Mouse (Mus musculus): Measurements from ENCODE around the gene Gbf1. TPM values are rescaled to one million over a fixed set of nuclear protein-coding genes. Genes with fewer than 3 reads are reported as not detected.

The Gbf1 gene
- polyA plus RNA-seq, 1 experiment = 146 TPM

GRCm38 (mm10) chr19:46132577-46132976 lies 19.7 kb upstream of the Gbf1 start:
- H3K4me1 ChIP-seq (ENCODE audit: control insufficient read depth, insufficient read depth, insufficient read length, low read length) = peaks cover 13% of the 10 kb centered on the region
- WGBS = 33% methylated on average over 6 of the region's 6 CpGs
- H3K4me3 ChIP-seq (ENCODE audit: low read depth, low read length) = no peak overlapping the region
- TF ChIP-seq CTCF (IDR thresholded peaks at IDR 0.05; ENCODE audit: extremely low read depth, insufficient read length, insufficient replicate concordance, low read depth, low read length) = no peak
- H3K27me3 ChIP-seq (ENCODE audit: control insufficient read depth, insufficient read depth, low read length) = peaks cover 31% of the 10 kb centered on the region
- H3K27ac ChIP-seq (ENCODE audit: insufficient read depth, low read depth, low read length) = no peak overlapping the region
- H3K36me3 ChIP-seq (ENCODE audit: control insufficient read depth, insufficient read depth, low read length) = no peaks in the 10 kb centered on the region

DNA sequence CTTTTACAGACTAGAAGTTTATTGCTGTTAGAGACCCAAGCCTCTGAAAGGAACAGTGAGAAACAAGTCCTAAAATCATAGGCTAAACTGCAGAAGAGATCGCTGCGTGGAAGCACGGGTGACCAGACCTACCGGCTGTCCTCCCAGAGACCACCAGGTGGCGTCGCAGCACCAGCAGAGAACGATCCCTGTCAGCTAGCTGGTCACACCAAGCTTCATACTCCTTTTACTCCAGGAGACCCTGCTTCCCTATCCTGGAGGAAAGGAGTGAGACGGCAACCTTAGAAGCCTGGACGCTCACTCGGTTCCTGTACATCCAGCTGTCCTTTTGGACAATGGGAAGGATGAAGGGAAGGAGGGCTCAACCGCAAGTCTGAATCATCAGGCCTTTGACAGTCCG lies 17.0 kb upstream of the Gbf1 start:
- WGBS = 1% methylated on average over 12 of the region's 12 CpGs
- Histone ChIP-seq H3K4me1 (ENCODE audit: control insufficient read depth, insufficient read depth, insufficient read length, low read length) (peaks cover 13% of the 10 kb centered on the region), H3K27me3 (ENCODE audit: control insufficient read depth, insufficient read depth, low read length) (peaks cover 33% of the 10 kb centered on the region), H3K4me3 (ENCODE audit: low read depth, low read length) (peak overlapping the region; percentile 59), H3K27ac (ENCODE audit: insufficient read depth, low read depth, low read length) (no peak overlapping the region), H3K36me3 (ENCODE audit: control insufficient read depth, insufficient read depth, low read length) (no peaks in the 10 kb centered on the region)
- peak; percentile 98 for TF ChIP-seq CTCF (IDR thresholded peaks at IDR 0.05; ENCODE audit: extremely low read depth, insufficient read length, insufficient replicate concordance, low read depth, low read length)
- no peak for TF ChIP-seq POLR2A (IDR thresholded peaks at IDR 0.05; ENCODE audit: low read depth, low read length)

DNA sequence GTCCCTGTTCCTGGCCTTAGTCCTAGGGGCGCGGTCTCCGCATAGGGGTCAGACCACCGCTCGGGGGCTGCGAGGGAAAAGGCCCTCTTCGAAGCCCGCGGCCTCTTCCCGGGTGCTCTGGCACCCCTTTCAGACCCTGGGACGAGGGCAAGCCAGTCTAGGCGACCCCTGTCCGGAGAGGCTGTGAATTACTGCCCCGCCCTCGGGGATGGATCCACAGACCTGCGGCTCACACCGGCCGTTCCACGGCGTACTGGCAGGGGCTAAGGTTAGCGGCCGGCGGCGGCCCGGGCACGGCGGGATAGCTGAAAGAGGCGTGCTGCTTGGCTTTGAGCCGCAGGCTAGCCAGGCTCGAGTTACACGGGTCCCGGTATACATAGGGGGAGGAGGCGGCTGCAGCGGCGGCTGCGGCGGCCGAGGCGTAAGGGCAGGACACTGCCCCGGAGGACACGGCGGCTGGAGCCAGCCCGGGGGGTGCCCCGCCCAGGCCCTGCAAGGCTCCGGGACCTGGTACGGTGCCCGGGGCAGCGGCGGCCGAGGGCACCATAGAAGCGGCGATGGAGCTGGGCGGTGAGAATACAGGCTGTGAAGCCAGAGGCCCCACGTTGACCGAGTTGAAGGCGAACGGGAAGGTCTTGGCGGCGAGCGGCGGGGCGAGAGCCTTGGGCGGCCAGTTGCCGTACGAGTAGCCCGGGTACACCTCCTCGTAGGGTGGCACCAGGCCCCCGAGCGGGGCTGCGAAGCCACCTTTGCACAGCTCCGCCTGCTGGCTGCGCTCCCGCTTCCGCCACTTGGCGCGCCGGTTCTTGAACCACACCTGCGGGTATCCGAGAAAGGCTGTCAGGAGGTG lies 16.3 kb upstream of the Gbf1 start:
- Histone ChIP-seq H3K27ac (ENCODE audit: insufficient read depth, low read depth, low read length) (no peak overlapping the region), H3K4me1 (ENCODE audit: control insufficient read depth, insufficient read depth, insufficient read length, low read length) (peaks cover 13% of the 10 kb centered on the region), H3K4me3 (ENCODE audit: low read depth, low read length) (peak overlapping the region; percentile 59), H3K36me3 (ENCODE audit: control insufficient read depth, insufficient read depth, low read length) (no peaks in the 10 kb centered on the region), H3K27me3 (ENCODE audit: control insufficient read depth, insufficient read depth, low read length) (peaks cover 36% of the 10 kb centered on the region)
- TF ChIP-seq CTCF (IDR thresholded peaks at IDR 0.05; ENCODE audit: extremely low read depth, insufficient read length, insufficient replicate concordance, low read depth, low read length) (peak; percentile 59), POLR2A (IDR thresholded peaks at IDR 0.05; ENCODE audit: low read depth, low read length) (no peak)
- WGBS = under 1% methylated on average over 78 of the region's 79 CpGs

DNA sequence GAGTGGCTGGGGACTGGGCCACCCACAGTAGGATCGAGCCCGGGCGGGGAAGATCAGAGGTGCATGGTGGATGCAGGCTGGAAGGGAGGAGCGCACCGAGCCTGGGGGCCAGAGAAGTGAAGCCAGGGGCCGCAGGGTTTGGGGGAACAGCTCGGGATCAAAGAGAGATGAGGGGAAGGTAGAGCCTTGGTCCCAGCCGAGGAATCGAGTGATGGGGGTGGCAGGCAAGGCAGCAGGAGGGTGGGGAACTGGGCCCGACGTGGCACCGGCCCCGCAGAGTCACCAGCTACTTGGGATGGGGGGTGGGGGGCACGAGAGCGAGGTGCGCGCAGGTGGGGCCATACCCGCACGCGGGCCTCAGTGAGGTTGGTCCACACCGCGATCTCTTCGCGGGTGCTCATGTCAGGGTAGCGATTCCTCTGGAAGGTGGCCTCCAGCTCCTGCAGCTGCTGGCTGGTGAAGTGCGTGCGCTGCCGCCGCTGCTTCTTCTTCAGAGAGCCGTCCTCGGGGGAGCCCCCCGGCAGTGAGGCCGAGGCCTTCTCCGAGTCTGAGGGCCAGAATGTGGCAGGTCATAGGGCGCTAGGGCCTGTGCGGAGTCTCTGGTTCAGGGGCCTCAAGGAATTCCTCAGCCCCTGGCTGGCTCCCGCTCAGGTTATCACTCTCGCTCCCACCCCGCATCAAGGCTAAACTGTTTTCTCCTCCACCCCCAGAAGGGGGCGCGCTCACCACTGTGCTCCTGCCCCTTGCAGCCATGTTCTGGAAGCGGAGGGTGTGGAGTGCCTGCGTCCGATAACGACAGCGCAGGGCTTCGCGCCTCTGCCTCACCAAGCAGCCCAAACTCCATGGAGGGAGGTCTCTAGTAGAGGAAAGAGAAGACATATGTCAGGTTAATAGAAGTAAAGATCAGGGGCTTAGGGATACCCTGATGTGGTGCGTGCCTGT lies 15.4 kb upstream of the Gbf1 start:
- no peak overlapping the region for H3K27ac ChIP-seq (ENCODE audit: insufficient read depth, low read depth, low read length)
- H3K4me1 ChIP-seq (ENCODE audit: control insufficient read depth, insufficient read depth, insufficient read length, low read length) = peaks cover 13% of the 10 kb centered on the region
- TF ChIP-seq CTCF (IDR thresholded peaks at IDR 0.05; ENCODE audit: extremely low read depth, insufficient read length, insufficient replicate concordance, low read depth, low read length) (peak; percentile 83), POLR2A (IDR thresholded peaks at IDR 0.05; ENCODE audit: low read depth, low read length) (no peak)
- WGBS = 2% methylated on average over 49 of the region's 49 CpGs
- no peaks in the 10 kb centered on the region for H3K36me3 ChIP-seq (ENCODE audit: control insufficient read depth, insufficient read depth, low read length)
- H3K27me3 ChIP-seq (ENCODE audit: control insufficient read depth, insufficient read depth, low read length) = peaks cover 32% of the 10 kb centered on the region
- peak overlapping the region; percentile 59 for H3K4me3 ChIP-seq (ENCODE audit: low read depth, low read length)

DNA sequence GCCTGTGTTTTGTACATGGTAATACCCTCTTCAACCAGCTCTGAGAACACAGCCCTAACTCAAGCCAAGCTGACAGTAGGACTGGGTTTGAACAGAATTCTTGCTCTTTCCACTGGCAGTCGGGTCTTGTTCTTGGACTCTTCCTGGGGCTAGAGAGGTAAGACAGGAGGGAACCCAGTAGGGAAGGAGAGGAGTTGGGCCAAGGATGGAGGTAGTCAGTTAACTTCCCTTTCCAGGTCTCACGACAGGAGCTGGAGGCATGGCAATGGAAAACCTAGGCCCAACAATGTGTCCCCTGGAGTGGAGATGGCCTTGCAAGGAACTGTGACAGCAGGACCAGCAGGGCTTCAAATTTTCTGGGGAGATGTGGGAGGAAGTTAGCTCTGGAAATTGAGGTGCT lies 12.0 kb upstream of the Gbf1 start:
- no peak for TF ChIP-seq CTCF (IDR thresholded peaks at IDR 0.05; ENCODE audit: extremely low read depth, insufficient read length, insufficient replicate concordance, low read depth, low read length)
- no peak for TF ChIP-seq POLR2A (IDR thresholded peaks at IDR 0.05; ENCODE audit: low read depth, low read length)
- H3K4me3 ChIP-seq (ENCODE audit: low read depth, low read length) = no peak overlapping the region
- WGBS = 91% methylated on average over 2 of the region's 2 CpGs
- H3K27ac ChIP-seq (ENCODE audit: insufficient read depth, low read depth, low read length) = no peak overlapping the region
- H3K27me3 ChIP-seq (ENCODE audit: control insufficient read depth, insufficient read depth, low read length) = peaks cover 28% of the 10 kb centered on the region
- no peaks in the 10 kb centered on the region for H3K36me3 ChIP-seq (ENCODE audit: control insufficient read depth, insufficient read depth, low read length)
- peaks cover 13% of the 10 kb centered on the region for H3K4me1 ChIP-seq (ENCODE audit: control insufficient read depth, insufficient read depth, insufficient read length, low read length)

DNA sequence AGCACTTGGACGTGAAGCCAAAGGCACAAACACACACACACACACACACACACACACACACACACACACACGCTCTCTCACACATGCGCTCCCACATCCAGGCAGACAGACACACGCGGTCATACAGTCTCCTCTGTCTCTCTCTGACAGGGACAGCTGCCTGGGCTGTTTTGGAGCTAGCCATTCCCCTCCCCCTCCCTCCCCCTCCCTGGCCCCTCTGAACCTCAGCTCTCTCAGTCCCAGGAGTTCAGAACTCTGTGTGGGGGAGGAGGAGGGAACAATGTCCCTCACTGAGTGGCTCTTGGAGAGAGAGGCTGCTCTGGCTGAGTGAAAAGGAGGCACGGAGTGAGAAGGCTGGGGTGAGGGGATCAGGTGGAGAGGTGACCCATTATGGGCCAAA lies 11.2 kb upstream of the Gbf1 start:
- no peak overlapping the region for H3K27ac ChIP-seq (ENCODE audit: insufficient read depth, low read depth, low read length)
- TF ChIP-seq POLR2A (IDR thresholded peaks at IDR 0.05; ENCODE audit: low read depth, low read length) = no peak
- no peak for TF ChIP-seq CTCF (IDR thresholded peaks at IDR 0.05; ENCODE audit: extremely low read depth, insufficient read length, insufficient replicate concordance, low read depth, low read length)
- no peak overlapping the region for H3K4me3 ChIP-seq (ENCODE audit: low read depth, low read length)
- H3K36me3 ChIP-seq (ENCODE audit: control insufficient read depth, insufficient read depth, low read length) = no peaks in the 10 kb centered on the region
- H3K4me1 ChIP-seq (ENCODE audit: control insufficient read depth, insufficient read depth, insufficient read length, low read length) = peaks cover 9% of the 10 kb centered on the region
- peaks cover 31% of the 10 kb centered on the region for H3K27me3 ChIP-seq (ENCODE audit: control insufficient read depth, insufficient read depth, low read length)
- WGBS = 49% methylated on average over 6 of the region's 6 CpGs
